Mouse (Mus musculus) telencephalon, adult 2 months (tissue): ENCODE results near the gene Use1.
A peak's percentile ranks its signal among the peaks of the same experiment; 100 is the strongest.
"Not testable (repeated sequence)": the region's sequence is repeated elsewhere in the genome, so short reads cannot be mapped to it uniquely, and the experiment has no call there.

ENCODE experiments used
- DNase-seq: peaks from one replicate; pipeline ENCODE4 v3.0.0-alpha.2; 2011; ENCODE audit warnings: low read depth, low spot score

The Use1 gene

DNA sequence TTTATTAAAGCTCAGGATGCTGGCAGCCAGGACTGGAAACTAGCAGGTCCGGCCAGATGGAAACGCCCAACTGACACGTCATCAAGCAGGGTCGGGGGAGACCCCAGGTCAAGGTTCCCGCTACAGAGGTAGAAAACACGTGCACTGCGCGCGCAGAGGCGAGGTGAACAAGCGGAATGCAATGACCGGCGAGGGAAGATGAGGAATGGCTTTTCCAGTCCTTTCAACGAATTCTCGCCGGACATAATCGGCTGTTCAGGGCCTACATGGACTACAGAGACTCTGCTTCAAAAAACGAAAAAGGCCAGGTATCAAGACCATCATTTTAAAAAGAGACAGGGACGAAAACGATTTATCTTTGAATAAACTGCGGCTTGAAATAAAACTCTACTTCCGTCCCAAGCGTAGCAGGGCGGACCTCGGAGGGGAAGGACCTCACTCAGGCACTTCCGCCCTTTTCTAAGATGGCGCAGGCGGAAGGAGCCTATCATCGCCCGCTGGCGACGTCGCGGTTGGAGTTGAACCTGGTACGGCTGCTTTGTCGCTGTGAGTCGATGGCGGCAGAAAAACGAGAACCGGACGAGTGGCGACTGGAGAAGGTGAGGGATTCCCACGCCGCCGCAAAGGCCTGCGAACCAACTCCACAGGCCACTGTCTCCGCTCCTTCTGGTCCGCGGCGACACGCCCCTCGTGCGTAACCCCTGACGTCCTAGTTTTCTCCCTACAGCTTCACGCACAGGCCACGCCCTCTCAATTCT is at the start of gene Use1:
TSS of gene Use1 (plus strand) at position 78 of the 758 bp plus-strand sequence.
- DNase-seq = peak; percentile 94

- DNase-seq = not testable (repeated sequence)
Observed at GRCm38 (mm10) chr8:71318610-71319009, 48.0 kb upstream of the Use1 start.

GRCm38 (mm10) chr8:71319760-71320159 is 46.9 kb upstream of the Use1 start:
- DNase-seq = not testable (repeated sequence)

DNA sequence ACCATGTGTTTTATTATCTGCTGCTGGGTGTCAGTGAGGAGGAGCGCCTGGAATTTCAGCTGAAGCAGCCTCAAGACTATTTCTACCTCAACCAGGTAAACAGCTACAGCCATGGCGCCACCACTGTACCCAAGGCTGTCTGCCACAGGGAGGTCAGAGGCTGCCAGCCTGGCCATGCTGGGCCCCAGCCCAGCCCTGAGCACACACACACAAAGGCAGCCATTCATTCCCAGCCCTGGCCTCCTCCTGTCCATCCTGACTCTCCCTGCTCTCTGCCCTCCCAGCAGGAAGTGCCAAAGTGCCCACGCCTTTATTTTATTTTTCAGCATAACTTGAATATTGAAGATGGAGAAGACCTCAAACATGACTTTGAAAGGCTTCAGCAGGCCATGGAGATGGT is 43.7 kb upstream of the Use1 start:
- DNase-seq = no peak

GRCm38 (mm10) chr8:71324848-71325247 is 41.8 kb upstream of the Use1 start:
- DNase-seq = no peak

DNA sequence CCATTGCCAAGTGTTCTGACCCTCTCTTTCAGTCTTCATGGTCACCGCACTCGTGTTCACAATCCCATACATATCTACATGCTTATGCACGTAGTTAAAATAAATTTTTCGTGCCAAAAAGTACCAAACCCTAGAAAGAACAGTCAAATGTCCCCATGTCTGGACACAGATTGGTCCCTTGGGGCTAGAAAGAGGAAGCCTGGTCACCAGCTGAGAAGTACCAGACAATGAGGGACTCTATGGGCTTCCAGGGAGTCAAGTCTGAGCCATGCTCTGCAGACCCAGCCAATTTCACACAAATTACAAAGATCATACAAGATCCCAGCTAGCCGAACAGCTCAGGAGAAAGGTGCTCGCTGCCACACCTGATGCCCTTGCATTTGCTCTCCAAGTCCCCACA is 28.8 kb upstream of the Use1 start:
- DNase-seq = not testable (repeated sequence)

DNA sequence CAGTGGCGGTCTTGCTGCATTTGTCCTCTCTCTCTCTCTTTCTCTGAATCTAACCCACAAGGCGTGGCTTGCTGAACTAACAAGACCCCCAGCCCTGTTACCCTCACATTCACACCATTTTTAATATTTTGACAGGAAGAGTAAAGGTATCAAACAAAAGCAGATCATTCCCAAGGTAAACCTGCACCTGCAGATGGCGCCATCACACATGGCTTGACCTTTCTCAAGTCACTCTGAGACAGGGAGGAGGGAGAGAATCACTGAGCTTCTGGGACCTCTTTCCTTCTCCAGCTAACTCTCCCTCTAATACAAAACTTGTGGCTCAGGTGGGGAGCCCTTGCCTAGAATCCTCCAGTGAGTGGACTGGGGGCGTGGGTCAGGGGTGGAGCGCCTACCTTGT is 26.0 kb upstream of the Use1 start:
- DNase-seq = no peak

DNA sequence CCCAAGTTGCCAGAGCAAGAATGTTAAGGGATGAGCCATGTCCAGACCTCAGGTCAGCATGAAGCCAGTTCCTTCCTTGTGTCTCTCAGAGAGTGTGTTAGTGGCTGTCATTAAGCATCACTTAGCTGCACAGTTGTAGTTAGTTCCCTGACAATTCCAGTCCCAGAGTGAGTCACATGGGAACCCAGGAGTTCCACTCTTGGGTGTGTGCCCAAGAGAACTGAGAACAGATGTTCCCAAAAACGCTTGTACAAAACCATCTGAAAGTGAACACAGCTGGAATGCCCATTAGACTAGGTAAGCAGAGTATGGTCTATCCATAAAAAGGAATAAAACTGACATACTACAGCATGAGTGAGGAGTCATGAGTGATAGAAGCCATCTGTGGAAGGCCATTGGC is 20.1 kb upstream of the Use1 start:
- no peak for DNase-seq

DNA sequence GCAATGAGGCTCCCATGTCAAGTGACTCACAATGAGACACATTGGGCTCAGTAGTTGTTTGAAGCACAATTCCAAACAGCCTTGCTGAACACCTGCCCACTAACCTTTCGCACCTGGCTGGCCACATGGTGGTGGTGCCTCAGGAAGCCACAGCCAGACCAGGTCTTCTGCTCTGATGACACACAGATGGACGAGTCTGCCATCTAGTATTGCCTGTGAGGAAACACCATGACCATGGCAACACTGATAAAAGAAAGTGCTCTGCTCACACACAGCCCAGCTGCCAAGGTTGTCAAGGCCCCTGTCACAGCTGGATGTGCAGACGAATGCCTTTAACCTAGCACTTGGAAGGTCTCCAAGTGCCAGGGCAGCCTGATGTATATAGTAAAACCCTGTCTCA is 15.5 kb upstream of the Use1 start:
- no peak for DNase-seq

DNA sequence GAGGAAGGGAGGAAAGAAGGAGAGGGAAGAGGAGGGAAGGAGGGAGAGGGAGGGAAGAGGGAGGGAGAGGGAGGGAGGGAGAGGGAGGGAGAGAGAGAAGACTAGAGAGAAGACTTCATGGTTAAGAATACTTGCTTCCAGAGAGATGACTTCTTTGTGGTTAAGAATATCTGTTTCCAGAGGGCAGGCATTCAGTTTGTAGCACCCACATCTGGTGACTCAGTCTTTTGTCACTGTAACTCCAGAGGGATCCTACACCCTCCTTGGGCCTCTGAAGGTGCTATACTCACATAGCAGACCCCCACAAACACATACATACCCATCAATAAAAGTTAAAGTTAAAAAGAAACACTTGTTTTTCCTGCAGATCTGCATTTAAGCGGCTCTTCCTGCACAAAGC is 15.1 kb upstream of the Use1 start:
- DNase-seq = no peak

- DNase-seq = no peak
Observed at GRCm38 (mm10) chr8:71358026-71358425, 8.6 kb upstream of the Use1 start.

DNA sequence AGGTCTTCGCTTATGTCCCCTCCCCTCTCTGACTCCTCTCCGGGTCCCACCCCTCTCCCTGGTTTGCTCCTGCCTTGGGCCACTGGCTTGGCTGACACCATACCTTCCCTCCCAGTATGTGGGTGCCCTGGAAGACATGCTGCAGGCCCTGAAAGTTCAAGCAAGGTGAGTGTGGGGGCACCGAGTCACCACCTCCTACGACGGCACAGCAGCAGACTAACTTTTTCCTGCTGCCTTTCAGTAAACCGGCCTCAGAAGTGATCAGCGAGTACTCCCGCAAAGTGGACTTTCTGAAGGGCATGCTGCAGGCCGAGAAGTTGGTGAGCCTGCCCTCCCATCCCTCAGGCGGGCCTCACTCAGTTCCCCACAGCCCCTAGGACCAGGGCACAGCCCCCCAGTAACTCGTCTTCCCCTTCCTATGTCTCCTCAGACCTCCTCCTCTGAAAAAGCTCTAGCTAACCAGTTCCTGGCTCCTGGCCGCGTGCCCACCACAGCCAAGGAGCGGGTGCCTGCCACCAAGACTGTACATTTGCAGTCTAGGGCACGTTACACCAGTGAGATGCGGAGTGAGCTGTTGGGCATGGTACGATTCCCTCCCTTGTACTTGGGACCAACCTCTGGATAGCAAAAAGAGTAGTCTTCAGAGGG is 1.0 kb downstream of the Use1 start:
- DNase-seq = no peak

- DNase-seq = no peak
Observed at GRCm38 (mm10) chr8:71368366-71368765, 1.7 kb downstream of the Use1 start.

GRCm38 (mm10) chr8:71369040-71369718 is 2.5 kb downstream of the Use1 start:
- DNase-seq = no peak

- DNase-seq = no peak
Observed at GRCm38 (mm10) chr8:71370711-71371235, 4.1 kb downstream of the Use1 start.

- DNase-seq = peak; percentile 96
Observed at GRCm38 (mm10) chr8:71371236-71371848, 4.7 kb downstream of the Use1 start, which contains the start of gene Ocel1. Gene Ocel1, plus strand, starts transcription at chr8:71371298.

DNA sequence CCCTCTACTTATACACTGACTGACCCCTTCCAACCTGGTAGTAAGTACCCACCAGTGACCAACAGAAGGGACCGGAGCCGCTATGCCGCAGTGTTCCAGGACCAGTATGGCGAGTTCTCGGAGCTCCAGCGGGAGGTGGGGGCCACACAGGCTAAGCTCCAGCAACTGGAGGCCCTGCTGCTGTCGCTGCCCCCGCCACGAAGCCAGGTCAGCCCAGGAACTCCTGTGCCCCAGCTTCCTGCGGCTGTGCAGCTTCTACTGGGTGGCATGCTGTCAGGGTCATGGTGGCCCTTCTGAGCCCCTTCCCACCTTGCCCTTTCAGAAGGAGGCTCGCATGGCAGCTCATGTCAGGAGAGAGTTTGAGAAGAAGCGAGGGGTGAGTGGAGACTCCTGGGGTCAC is 5.8 kb downstream of the Use1 start:
- no peak for DNase-seq

- DNase-seq = no peak
Observed at GRCm38 (mm10) chr8:71373000-71373399, 6.4 kb downstream of the Use1 start.

DNA sequence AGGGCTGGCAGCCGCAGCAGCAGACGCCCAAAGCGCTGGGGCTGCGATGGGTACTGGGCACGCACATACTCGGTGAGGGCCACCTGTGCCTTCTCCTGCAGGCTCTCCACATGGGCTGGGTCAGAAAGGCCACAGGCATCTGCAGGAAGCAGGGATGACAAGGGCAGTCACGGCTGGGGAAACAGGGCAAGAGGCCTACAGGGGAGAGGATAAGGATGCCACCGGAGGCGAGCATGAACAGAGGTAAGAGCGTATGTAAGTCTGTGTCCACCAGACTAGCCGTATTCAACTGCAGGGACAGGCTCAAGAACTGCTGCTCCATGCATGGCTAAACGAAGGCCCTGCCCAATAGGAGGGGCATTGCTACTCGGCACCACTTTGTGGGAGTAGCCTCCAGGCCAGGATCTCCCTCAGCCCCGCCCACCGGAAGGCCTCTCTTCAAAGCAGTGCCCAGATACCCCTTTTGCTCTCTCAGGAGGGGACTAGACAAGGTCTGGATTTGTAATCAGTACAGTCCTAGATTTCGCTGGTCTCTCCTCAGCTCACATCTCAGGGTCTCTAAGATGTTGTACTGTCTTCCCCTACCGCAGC is 8.1 kb downstream of the Use1 start:
- no peak for DNase-seq

GRCm38 (mm10) chr8:71375581-71376422 is 9.2 kb downstream of the Use1 start:
- DNase-seq = no peak
